Mouse (Mus musculus) E14TG2a.4 (cell line): Measurements from ENCODE around the gene Ano10.

Experiments used
- H3K27me3 ChIP-seq: 2 replicates; pipeline ENCODE4 v1.6.1; 2014; ENCODE audit warnings: low read length, control low read depth; ENCODE audit not compliant: insufficient read depth
- H3K36me3 ChIP-seq: 2 replicates; pipeline ENCODE4 v1.6.1; 2014; ENCODE audit warnings: low read length, control low read depth; ENCODE audit not compliant: insufficient read depth
- H3K4me1 ChIP-seq: replicated peaks from 2 replicates; pipeline ENCODE4 v1.6.1; 2014; ENCODE audit warnings: low read depth, low read length, control low read depth
- H3K4me3 ChIP-seq: replicated peaks from 2 replicates; pipeline ENCODE4 v1.5.1; 2014; ENCODE audit warnings: mild to moderate bottlenecking, low read length
- H3K9me3 ChIP-seq: 2 replicates; pipeline ENCODE4 v1.6.1; 2014; ENCODE audit warnings: low read length, control low read depth
- CTCF ChIP-seq: conservative IDR thresholded peaks from 2 replicates; pipeline ENCODE4 v1.5.1; 2014; ENCODE audit warnings: low read length
- NANOG ChIP-seq: IDR thresholded peaks from 2 replicates; pipeline ENCODE4 v1.6.1; 2014; ENCODE audit warnings: borderline replicate concordance, low read length, mixed read lengths
- POU5F1 ChIP-seq: IDR thresholded peaks from 2 replicates; pipeline ENCODE4 v1.6.1; 2014; ENCODE audit warnings: low read length, borderline replicate concordance

Ano10 gene

DNA sequence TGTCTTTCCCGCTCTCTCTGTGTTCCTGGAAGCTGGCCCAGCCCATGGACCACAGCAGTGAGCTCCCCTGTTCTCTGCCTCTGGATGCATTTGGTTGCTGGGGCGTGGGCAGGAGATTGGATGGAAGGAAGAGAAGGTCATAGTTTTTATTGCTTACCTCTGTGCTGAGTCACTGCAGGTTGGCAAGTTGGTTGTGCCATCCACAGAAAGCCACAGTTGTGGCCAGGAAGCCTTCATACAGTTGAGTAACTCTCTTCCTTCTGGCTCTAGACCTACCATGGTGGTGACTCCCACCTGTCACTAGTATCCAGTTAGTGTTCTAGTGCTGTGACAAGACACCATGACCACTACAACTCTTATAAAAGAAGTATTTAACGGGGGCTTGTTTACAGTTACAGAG, 11.1 kb upstream of the Ano10 start:
- no peak overlapping the region for H3K4me3 ChIP-seq
- H3K36me3 ChIP-seq, result no peaks in the 10 kb centered on the region
- TF ChIP-seq CTCF, result no peak
- TF ChIP-seq POU5F1, result no peak
- TF ChIP-seq NANOG, result no peak
- no peaks in the 10 kb centered on the region for H3K27me3 ChIP-seq
- H3K4me1 ChIP-seq, result peaks cover 12% of the 10 kb centered on the region
- H3K9me3 ChIP-seq, result no peaks in the 10 kb centered on the region

DNA sequence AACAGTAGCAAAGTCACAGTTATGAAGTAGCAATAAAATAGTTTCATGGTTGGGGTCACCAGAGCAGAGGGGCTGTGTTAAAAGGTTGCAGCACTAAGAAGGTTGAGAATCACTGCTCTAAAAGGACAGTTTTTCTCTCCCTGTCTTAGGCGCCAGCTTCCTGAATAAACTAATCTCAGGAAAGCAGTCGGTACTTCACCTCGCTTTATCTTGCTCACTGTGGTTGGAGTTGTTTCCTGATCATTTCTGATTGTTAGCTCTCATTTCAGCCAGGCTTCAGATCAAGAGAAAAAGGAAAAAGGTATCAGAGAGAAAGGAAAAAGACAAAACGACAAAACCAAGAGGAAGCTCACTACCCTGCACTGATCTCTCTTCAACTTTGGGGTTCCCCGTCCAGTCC, 1.9 kb upstream of the Ano10 start:
- Histone ChIP-seq H3K4me1 (peaks cover 21% of the 10 kb centered on the region), H3K4me3 (no peak overlapping the region), H3K36me3 (no peaks in the 10 kb centered on the region), H3K27me3 (peaks cover 31% of the 10 kb centered on the region), H3K9me3 (no peaks in the 10 kb centered on the region)
- no peak for TF ChIP-seq CTCF

DNA sequence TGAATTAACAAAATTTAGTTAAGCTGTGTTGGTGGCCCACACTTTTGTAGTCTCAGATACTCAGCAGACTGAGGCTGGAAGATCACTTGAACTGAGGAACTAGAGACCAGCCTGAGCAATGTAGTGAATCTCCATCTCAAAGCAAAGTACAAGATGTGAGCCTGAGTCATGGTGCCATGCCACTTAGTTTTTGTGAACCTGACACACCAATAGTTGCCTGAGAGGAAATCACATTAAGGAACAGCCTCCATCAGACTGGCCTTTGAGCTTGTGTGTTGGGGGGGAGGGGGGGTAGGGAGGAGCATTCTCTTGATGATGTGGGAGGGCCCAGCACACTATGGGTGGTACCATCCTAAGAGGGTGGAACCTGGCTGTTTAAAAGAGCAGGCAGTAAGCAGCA, 1.2 kb upstream of the Ano10 start:
- H3K27me3 ChIP-seq, result peaks cover 39% of the 10 kb centered on the region
- peaks cover 21% of the 10 kb centered on the region for H3K4me1 ChIP-seq
- TF ChIP-seq POU5F1, result no peak
- TF ChIP-seq NANOG, result no peak
- no peak for TF ChIP-seq CTCF
- no peaks in the 10 kb centered on the region for H3K9me3 ChIP-seq
- H3K36me3 ChIP-seq, result no peaks in the 10 kb centered on the region
- H3K4me3 ChIP-seq, result no peak overlapping the region

DNA sequence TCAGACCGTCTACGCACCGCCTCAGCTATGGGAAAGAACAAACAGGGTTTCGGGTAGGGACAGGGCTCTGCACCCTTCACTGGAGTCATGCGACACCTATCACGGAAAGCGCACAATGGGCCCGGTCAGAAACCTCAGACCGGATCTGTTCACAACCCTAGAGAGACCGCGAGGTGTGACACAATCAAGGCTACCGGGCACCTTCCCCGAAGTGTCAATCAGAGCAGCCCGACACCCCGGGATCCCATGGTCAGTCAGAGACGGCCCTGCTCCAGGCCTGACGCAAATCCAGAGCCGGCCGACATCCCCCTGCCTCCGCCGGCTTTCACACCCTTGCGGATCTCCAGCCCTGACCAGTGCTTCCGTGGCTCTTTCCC, 370 bp downstream of the Ano10 start:
- Histone ChIP-seq H3K9me3 (no peaks in the 10 kb centered on the region), H3K4me1 (peaks cover 21% of the 10 kb centered on the region), H3K36me3 (no peaks in the 10 kb centered on the region), H3K4me3 (peak overlapping the region; percentile 83), H3K27me3 (peaks cover 48% of the 10 kb centered on the region)
- TF ChIP-seq NANOG (no peak), POU5F1 (no peak), CTCF (no peak)

DNA sequence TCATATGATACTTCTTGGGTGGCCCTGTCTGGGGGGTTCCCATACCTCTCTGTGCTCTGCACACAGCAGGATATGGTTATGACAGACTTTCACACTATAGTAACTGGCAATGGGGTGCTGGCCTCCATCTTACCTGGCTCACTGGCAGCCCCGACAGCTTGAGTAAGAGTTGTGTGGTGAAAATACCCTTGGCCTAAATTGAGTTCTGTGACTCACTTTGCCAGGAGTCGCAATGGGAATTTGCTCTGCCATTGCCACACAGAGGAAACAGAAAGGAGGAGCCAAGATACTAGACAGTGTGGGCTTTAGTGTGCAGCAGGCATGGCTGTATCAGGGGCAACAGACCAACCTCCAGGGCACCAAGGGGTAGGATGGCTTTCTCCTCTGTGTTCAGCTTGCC, 4.0 kb downstream of the Ano10 start:
- Histone ChIP-seq H3K36me3 (no peaks in the 10 kb centered on the region), H3K9me3 (0 out of 2 replicates have a peak, but pooled peaks cover 2% of the 10 kb centered on the region), H3K4me3 (no peak overlapping the region), H3K27me3 (peaks cover 69% of the 10 kb centered on the region), H3K4me1 (peaks cover 23% of the 10 kb centered on the region)
- TF ChIP-seq POU5F1 (no peak), CTCF (no peak), NANOG (no peak)

DNA sequence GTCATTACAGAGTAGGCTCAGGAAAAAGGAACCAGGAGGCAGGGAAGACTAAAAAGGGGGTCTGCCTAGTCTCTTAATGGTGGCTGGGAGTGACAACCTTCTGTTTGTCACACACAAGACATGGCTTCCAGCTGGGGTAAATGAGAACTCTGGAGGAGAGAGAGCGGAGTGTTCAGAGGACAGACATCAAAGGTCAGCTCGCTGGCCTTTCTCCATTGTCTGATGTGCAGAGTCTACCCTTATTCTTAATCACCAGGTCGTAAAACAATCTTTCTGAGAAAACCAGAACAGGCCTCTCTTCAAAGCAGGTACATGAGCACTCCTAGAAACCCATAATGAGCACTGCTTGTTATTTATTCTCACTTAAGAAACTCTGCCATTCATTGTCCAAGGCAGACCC, 5.8 kb downstream of the Ano10 start:
- H3K27me3 ChIP-seq, result peaks cover 77% of the 10 kb centered on the region
- no peaks in the 10 kb centered on the region for H3K36me3 ChIP-seq
- TF ChIP-seq NANOG (no peak), POU5F1 (no peak)
- H3K4me3 ChIP-seq, result no peak overlapping the region
- H3K4me1 ChIP-seq, result peaks cover 18% of the 10 kb centered on the region
- peaks cover 5% of the 10 kb centered on the region; the same call in 1 of the 2 replicates for H3K9me3 ChIP-seq

DNA sequence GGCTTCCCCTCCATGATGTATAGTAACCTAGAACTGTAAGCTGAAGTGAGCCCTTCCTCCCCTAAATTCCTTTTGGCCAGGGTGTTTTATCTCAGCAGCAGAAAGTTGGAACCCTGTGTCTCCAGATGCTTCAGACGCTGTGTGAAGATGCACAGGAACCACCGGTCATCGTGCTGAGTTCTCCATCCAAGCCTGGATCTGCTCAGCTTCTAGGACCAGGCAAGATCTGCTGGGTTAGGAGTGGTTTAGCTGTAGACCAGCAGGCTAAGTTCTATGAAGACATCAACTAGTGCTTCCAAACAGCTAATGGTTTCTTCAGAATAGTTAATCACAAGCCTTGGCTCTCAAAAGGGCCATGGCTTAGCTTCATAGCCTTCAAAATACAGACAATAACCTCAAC, 6.7 kb downstream of the Ano10 start:
- peaks cover 13% of the 10 kb centered on the region for H3K9me3 ChIP-seq
- H3K27me3 ChIP-seq, result peaks cover 80% of the 10 kb centered on the region
- no peaks in the 10 kb centered on the region for H3K36me3 ChIP-seq
- H3K4me3 ChIP-seq, result no peak overlapping the region
- TF ChIP-seq NANOG (no peak), POU5F1 (no peak), CTCF (no peak)
- peaks cover 13% of the 10 kb centered on the region for H3K4me1 ChIP-seq

DNA sequence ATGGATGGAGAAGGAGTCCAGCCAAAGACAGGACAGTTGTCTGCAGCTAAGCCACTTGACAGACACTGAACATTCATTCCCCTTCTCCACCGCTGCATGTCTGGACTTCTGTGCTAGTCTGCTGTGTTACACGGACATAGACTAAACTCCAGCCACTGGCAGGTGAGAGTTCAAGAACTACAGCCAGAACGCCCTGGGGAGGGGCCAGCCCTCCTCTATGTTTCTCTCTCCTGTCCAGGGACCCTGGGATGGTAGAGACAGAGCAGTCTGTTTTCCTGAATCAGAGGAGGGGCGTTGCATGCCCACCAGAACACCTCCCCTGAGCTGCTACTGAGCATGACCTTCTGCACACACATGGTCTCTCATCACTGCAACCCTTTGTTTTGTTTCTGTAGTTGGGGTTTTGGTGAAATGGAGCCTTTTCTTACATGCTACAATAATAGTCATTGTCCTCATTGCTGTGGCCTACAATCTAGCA, 8.4 kb downstream of the Ano10 start:
- peaks cover 27% of the 10 kb centered on the region for H3K9me3 ChIP-seq
- TF ChIP-seq POU5F1 (no peak), NANOG (no peak), CTCF (no peak)
- peaks cover 73% of the 10 kb centered on the region for H3K27me3 ChIP-seq
- H3K36me3 ChIP-seq, result no peaks in the 10 kb centered on the region
- peaks cover 13% of the 10 kb centered on the region for H3K4me1 ChIP-seq
- no peak overlapping the region for H3K4me3 ChIP-seq

DNA sequence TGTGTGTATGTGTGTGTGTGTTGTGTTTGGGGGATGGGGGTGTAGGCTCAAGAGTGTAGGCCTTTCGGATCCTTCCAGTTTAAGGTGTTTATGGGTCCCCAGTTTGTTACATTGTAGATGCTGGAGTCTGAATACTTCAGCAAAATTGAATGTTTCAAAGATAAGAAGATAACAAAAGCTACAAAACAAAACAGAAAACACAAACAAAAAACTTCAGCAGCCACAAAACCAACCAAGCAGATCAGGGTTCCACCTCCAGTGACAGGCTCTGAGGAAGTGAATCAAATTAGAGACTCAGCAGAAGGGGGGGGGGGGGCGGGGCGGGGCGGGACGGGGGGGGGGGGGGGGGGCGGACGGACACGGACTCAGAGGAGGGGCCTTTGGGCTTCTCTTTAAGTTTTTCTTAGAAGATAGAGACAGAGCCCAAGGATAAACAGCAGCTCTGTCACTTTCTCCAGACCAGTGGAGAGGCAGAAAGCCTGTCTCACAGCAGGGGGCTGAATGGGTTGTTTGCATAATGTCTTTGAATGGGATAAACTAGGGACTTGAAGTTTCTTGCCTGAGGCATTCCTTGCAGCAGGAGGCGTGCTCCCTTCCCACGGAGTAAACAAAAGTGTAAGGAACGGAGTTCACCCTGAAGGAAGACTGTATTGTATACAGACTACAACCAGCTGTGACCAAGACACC, 8.9 kb downstream of the Ano10 start:
- H3K27me3 ChIP-seq, result peaks cover 67% of the 10 kb centered on the region
- TF ChIP-seq CTCF (0 out of 2 replicates have a peak, but pooled peaks have one; percentile 10), NANOG (peak; percentile 65; the same call in 1 of the 2 replicates), POU5F1 (peak; percentile 51; the same call in 1 of the 2 replicates)
- peaks cover 13% of the 10 kb centered on the region for H3K4me1 ChIP-seq
- peaks cover 33% of the 10 kb centered on the region for H3K9me3 ChIP-seq
- H3K36me3 ChIP-seq, result no peaks in the 10 kb centered on the region
- H3K4me3 ChIP-seq, result no peak overlapping the region
